Mouse (Mus musculus): ENCODE data around the gene Kctd21.

Gene Kctd21

GRCm38 (mm10) chr7:97317706-97318105 is 14.4 kb upstream of the Kctd21 start:
- no peak for DNase-seq (ENCODE audit: extremely low read depth, low read depth)

- DNase-seq (ENCODE audit: extremely low read depth, low read depth): no peak
Observed at GRCm38 (mm10) chr7:97324342-97324741, 7.8 kb upstream of the Kctd21 start.

- DNase-seq (ENCODE audit: extremely low read depth, low read depth): no peak
Observed at GRCm38 (mm10) chr7:97325156-97325985, 6.8 kb upstream of the Kctd21 start.

- DNase-seq (ENCODE audit: extremely low read depth, low read depth): no peak
Observed at GRCm38 (mm10) chr7:97327376-97327775, 4.8 kb upstream of the Kctd21 start.

DNA sequence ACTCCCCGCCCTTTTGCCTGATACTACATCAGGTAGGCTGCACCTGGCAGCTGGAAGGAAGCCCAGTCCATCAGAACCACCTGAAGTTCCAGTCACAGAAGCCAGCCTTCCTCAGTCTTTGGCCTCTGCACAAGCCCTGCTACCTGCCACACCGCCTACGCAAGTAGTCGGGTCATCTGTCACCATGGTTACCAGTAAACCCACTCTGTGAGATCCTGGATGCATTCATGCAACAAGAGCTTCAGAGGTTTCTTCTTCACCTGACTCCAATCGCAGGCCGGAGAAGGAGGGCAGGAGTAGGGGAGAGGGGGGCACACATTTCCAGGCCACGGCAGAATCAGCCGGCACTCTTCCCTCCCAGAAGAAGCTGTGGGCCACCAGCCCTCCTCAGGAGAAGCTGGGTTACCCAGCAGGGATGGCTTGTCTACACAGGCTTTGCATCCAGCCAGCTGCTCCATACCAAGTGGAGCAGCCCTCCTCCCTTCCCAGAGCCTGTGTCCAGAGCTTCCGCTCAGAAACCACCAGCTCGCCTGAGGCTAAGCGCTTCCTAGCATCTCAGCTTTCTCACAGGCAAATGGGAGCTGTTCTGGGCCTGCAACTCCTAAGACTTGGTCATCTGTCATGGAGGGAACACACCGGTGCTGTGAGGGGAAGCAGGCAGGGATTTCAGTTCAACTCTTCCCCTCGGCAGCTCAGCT is 3.1 kb upstream of the Kctd21 start:
- no peak for DNase-seq (ENCODE audit: extremely low read depth, low read depth)

DNA sequence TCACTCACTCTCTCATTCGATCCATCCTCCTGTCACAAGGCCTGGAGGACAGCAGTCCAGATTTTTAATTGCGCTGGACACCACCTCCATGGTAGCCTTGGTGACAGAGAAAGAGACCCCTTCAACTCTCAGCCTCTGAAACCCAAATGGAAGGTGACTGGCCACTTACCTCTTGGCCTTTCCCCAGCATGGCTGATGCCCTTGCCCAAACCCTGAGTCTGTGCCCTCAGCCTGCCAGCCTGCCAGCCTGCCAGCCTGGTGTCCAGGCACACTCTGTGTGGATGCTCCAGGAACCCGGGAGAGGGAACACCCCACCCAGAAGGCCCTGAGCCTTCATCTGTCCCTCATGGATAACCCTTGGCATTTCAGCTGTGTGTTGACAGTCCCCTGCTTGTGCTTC is 2.5 kb upstream of the Kctd21 start:
- DNase-seq (ENCODE audit: extremely low read depth, low read depth): no peak

DNA sequence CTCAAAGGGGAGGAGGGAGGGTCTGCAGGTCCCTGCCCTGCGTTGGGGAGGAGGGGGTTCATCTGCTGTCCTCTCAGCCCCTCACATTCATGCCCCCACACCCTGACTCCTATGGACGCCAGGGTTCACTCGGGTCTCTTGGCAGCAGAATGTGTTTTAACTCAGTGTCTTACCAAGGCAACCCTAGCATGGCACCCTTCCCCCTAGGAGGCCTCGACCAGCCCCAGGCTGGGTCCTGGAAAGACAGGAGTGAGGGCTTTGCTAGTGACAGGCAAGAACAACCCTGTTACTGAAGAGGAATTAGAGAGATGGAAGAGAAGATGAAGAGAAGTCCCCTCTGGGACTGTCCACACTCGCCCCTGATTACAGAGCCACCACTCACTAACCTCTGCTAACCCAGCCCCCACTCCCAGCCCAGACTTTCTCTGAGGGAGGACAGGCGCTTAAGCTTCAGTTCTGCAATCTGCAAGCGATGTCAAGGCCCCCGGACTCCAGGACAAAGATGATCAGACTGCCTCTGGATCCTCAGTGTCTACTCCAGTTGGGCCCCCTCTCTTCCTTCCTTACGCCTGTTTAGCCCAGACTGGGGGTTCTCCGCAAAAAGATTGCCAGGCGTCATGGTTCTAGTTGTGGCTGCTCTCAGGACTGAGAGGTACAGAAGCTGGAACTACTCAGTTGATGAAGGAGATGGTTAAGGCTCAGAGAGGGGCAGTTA is 1.0 kb upstream of the Kctd21 start:
- DNase-seq (ENCODE audit: extremely low read depth, low read depth): no peak

GRCm38 (mm10) chr7:97332667-97333041 is 527 bp downstream of the Kctd21 start:
- DNase-seq (ENCODE audit: extremely low read depth, low read depth): no peak

DNA sequence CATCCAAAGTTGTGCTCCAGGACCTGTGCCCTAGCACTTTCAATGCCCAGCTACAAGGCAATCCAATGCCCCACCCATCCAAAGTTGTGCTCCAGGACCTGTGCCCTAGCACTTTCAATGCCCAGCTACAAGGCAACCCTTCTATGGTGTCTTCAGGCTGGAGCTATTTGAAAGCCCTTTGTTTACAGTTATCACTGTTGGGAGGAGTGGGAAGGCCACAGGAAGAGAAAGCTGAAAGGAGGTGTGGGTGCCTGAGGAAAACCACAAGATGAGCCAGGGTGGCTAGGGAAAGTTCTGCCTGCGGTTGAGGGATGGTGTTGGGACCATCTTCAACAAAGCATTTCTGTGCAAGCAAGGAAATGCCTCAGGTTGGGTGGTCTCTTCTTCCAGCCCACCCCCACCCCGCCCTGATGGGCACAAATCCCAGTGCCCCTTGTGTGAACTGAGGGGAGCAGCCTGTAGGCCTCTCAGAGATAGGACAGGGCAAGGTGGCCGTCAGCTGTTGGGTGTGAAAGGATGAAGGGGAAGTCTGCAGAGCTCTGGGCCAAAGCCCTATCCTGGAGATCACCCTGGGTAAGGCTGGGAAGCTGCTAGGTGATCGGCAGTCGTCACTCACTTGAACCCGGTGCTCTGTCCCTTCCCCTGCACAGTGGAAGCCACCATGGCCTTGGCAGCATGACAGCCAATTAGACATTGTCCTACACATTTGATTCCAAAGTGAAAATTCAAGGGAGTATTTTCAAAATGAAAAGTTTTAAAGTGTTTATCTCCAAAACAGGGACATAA is 1.2 kb downstream of the Kctd21 start:
- no peak for DNase-seq (ENCODE audit: extremely low read depth, low read depth)

DNA sequence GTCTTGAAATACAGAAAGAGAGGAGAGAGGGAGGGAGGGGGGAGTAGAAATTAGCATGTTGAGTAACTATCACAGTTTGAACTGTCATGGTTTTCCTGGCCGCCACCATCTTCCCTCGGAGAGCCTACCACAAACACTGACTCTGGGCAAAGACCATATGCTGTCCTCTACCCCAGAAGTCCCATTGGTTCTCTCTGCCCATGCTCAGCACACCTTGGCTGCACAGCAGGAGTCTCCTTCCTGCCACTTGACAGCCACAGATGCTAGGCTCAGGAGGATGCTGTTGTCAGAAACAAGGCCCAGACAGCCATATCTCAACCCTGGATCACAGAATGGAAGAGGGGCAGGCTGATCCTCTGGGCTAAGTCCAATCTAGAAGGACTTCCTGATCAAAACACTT is 2.3 kb downstream of the Kctd21 start:
- no peak for DNase-seq (ENCODE audit: extremely low read depth, low read depth)

- DNase-seq (ENCODE audit: extremely low read depth, low read depth): no peak
Observed at GRCm38 (mm10) chr7:97336678-97337077, 4.6 kb downstream of the Kctd21 start.

DNA sequence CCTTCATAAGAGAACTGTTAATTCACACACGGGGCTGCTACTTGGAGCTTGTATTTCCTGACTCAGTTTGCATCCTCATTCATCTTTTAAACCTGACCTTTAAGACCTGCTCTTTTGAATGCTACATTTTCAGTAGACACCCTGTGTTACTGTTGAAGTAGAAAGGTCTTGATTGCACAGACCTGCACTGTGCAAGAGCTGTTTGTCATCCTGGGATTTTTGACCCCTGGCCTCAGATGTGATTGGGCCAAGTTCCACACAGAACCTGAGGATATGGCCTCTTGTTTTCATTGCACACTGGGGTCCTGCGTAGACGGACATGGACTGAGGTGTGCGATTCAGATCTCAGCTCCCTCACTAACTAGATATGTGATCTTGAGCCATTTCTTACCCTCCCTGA is 6.5 kb downstream of the Kctd21 start:
- no peak for DNase-seq (ENCODE audit: extremely low read depth, low read depth)

- no peak for DNase-seq (ENCODE audit: extremely low read depth, low read depth)
Observed at GRCm38 (mm10) chr7:97339623-97340022, 7.5 kb downstream of the Kctd21 start.

DNA sequence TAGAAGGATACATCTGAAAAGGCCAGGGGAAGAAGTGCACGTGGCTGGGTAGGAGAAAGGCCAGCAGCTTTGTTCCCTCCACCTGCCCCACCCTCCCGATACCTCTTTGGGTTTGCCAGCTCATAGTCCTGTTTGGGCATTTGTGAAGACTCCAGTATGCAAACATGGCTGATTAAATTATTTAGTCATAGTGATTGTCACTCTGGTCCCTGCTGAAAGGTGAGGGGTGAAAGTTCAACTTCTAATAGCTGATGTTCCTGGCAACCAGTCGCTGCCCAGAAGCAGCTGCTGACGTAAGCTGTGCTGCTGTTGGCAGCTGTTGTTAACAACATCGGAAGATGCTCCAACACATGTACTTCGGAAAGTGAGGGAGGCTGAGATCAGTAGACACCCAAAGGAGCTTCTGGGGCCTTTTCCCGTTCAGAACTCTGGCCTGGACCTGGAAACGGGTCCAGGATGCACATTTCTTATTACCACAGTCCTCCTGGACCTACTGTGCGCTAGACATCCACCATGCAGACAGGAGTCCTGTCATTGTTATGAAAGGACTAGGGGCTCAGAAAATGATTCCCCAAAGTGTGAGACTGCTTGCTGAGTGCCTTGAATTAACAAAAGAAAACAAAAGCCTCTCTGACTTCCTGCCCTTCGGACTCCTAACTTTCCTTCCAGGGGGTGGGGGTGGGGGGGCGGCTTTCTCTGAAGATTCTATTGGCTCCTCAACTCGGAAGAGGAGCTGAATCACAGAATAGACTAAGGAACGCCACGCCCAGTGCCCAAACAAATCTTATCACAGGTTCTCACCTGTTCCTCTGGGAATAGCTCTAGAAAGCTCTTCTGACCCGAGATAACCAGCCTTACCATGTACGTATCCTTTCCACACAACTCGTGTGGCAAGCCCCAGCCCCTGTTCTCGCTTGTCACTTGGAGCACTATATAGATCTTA is 9.1 kb downstream of the Kctd21 start:
- DNase-seq (ENCODE audit: extremely low read depth, low read depth): peak; percentile 78

- no peak for DNase-seq (ENCODE audit: extremely low read depth, low read depth)
Observed at GRCm38 (mm10) chr7:97342961-97343360, 10.8 kb downstream of the Kctd21 start.

DNA sequence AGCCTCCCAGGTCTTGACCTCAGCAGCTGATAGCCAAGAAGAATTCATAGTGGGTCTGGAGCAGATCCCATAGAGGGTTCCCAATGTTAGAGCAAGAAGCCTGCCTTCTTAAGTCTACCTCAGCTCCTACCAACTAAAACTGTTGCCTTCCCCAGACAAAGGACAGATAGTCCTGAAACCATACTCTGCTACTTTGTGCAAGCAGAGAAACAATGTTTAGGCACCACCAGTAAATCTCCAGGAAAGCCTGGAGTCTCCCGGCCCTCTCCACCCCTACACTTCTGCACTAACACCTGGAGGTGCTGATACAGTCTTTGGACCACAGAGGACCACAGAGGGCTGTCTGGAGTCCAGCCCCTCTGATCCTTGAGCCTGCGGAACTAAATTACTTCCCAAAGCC is 12.5 kb downstream of the Kctd21 start:
- DNase-seq (ENCODE audit: extremely low read depth, low read depth): no peak

DNA sequence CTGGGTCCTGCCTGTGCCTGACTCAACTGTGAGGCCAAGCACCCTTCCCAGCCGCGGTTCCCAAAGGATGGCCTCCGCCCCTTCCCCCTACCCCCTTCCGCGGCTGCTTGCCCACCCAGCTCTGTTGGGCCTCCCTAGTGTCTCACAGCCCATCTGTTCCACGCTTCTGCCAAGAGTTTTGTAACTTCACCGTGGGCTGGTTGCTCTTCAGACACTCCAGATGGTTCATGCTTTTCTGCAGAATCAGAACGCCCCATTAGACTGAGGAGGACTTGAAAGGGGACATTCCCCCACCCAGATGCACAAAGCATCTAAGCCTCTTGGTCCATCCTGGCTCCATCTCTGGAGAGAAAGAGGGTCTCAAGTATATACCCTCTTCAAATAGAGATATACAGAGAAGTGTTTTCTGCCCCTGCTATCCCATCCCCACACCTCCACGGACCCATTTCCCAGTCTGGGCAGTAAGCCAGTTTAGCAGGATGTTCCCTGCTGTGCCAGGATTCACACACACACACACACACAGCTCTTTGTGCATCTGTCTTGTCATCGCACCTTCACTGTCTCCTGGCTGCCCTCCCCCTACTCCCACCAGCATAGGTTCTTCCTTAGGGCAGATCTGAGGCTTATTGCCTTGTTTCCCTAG is 13.2 kb downstream of the Kctd21 start:
- DNase-seq (ENCODE audit: extremely low read depth, low read depth): no peak

GRCm38 (mm10) chr7:97346111-97346821 is 14.1 kb downstream of the Kctd21 start:
- no peak for DNase-seq (ENCODE audit: extremely low read depth, low read depth)

DNA sequence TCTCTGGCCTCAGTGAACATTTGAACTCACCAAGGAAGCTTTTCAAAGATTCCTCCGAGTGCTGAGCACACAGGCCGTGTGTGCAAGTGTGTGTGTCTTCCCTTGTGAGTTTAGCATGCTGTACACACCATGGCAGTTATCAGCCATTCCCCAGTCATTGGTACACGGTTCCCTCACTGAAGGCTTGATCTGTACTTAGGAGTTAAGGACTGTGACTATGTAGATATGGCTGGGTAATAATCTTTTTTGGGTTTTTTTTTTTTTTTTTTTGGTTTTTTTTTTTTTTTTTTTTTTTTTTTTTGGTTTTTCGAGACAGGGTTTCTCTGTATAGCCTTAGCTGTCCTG is 14.7 kb downstream of the Kctd21 start:
- DNase-seq (ENCODE audit: extremely low read depth, low read depth): no peak
